Mouse (Mus musculus): ENCODE data around the gene Rad21l. TPM values are rescaled to one million over a fixed set of nuclear protein-coding genes. Genes with fewer than 3 reads are reported as not detected.

Rad21l gene
- polyA plus RNA-seq (2015; fragmentation: Nextera tagmentation; extraction: Ambion mirVana), result not detected in 2 replicates

DNA sequence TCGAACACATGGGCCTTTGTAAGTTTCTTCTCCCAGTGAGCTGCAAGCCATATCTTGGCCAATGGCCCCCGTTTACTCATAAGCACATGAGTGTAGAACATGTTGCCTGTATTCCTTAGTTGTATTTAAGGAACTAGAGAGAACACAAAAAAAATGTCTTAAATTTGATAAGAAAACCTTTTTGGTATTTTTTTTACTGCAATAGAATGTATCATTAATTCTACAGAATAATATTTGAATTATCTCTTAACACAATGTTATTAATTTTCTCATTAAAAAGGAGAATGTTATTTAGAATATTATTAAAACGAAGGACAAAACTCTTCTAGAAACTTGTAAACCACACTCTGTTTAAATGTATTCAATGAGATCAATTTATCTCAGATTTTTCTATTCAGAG lies at the start of gene Rad21l:
Gene Rad21l (minus strand): TSS at position 101 of the 400 bp plus-strand sequence.
- Histone ChIP-seq H3K36me3 (ENCODE audit: control insufficient read depth, insufficient read depth) (no peaks in the 10 kb centered on the region), H3K9ac (ENCODE audit: low read depth, low read length) (no peak within 1 kb of the TSS), H3K27me3 (ENCODE audit: control insufficient read depth, insufficient read depth, low read depth, low read length) (no peaks in the 10 kb centered on the region; the same call in 1 of the 2 replicates), H3K4me1 (ENCODE audit: control insufficient read depth, low read depth, low read length) (no peaks in the 10 kb centered on the region), H3K4me2 (ENCODE audit: low read depth, low read length) (no peak within 1 kb of the TSS), H3K27ac (ENCODE audit: low read length) (no peak within 1 kb of the TSS), H3K9me3 (replicated peaks; ENCODE audit: control insufficient read depth, low read length) (no peaks in the 10 kb centered on the region), H3K4me3 (ENCODE audit: low read depth, low read length) (no peak within 1 kb of the TSS)
- no peak for ATAC-seq (ENCODE audit: low read depth)
- 44% methylated on average over 3 of the region's 3 CpGs for WGBS (ENCODE audit: insufficient replicate concordance)

DNA sequence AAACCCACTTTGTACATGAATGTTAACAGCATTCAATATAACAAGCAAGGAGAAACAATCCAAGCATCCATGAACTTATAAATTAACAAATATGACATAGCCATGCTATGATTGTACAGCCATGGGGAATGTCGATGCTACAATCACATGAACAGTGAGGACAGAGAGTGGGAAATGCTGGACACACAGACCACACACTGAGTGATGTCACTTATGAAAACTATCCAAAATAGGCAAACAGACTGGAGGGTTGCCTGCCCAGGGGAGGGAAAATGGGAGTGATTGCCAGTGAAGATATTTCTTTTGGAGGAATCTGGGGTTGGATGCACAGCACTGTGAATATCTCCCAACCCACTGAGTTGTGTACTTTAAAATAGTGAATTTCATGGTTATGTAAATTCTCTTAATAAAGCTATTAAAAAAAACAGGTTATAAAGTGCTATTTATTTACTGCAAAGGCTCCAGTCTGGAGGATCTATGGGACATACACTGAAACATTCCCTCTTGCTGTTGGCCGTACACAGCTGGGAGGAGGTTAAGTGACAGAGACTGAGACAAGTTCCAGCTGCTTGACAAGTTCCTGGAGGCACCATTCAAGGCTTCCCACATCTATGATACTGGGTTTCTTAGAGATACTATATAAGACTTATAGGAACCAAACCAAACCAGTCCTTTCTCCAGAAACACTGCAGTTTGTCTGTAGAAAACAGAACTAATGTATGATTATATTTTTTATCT lies 48.2 kb upstream of the Rad21l start:
- no peak overlapping the region for H3K9ac ChIP-seq (ENCODE audit: low read depth, low read length)
- H3K4me2 ChIP-seq (ENCODE audit: low read depth, low read length), result no peak overlapping the region
- H3K4me3 ChIP-seq (ENCODE audit: low read depth, low read length), result no peak overlapping the region
- no peak for ATAC-seq (ENCODE audit: low read depth)
- WGBS (ENCODE audit: insufficient replicate concordance), result 89% methylated on average over 2 of the region's 2 CpGs
- no peaks in the 10 kb centered on the region for H3K27me3 ChIP-seq (ENCODE audit: control insufficient read depth, insufficient read depth, low read depth, low read length)
- H3K36me3 ChIP-seq (ENCODE audit: control insufficient read depth, insufficient read depth), result peaks cover 37% of the 10 kb centered on the region
- no peak overlapping the region for H3K27ac ChIP-seq (ENCODE audit: low read length)
- H3K4me1 ChIP-seq (ENCODE audit: control insufficient read depth, low read depth, low read length), result no peaks in the 10 kb centered on the region
- H3K9me3 ChIP-seq (replicated peaks; ENCODE audit: control insufficient read depth, low read length), result no peaks in the 10 kb centered on the region

DNA sequence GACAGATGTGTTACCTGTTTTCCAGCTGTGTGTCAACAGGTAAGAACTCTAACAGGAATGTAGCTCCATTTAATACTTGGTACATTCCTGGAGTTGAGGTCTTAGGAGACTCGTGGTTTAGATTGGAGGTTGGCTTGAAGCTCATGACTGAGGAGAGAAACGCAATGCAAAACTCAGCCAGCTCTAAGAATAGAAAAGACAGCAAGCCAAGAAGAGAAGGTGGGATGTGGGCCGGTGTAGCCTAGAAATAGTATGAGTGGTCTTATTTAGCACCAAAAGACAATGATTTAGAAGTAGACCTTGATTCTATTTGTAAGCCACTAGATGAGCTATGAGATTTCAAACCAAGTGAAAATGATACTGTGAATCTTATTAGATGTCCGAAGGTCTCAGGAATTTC lies 47.2 kb upstream of the Rad21l start:
- Histone ChIP-seq H3K27me3 (ENCODE audit: control insufficient read depth, insufficient read depth, low read depth, low read length) (no peaks in the 10 kb centered on the region), H3K9ac (ENCODE audit: low read depth, low read length) (no peak overlapping the region), H3K36me3 (ENCODE audit: control insufficient read depth, insufficient read depth) (peaks cover 34% of the 10 kb centered on the region), H3K4me3 (ENCODE audit: low read depth, low read length) (no peak overlapping the region), H3K4me1 (ENCODE audit: control insufficient read depth, low read depth, low read length) (no peaks in the 10 kb centered on the region), H3K9me3 (replicated peaks; ENCODE audit: control insufficient read depth, low read length) (no peaks in the 10 kb centered on the region), H3K4me2 (ENCODE audit: low read depth, low read length) (no peak overlapping the region), H3K27ac (ENCODE audit: low read length) (no peak overlapping the region)
- no peak for ATAC-seq (ENCODE audit: low read depth)
- 87% methylated on average over 4 of the region's 4 CpGs for WGBS (ENCODE audit: insufficient replicate concordance)

DNA sequence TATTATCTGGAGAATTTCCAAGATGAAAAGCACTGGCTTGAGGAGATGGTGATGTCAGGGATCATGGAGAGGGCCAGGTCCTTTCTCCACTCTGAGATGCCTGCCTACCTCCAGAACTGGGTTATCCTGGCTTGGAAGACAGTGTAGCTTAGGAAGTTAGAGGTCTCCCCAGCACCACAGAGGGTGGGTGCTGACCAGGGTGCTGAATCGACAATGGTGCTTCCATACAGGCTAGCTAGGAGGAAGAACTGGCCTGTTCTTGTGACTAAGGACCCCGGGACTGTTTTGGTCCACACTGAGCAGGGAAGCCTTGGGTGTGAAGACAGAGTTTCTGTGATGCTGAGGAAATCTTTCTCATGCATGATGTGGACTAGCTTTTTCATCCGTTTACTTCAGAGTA lies 44.3 kb upstream of the Rad21l start:
- no peak overlapping the region for H3K9ac ChIP-seq (ENCODE audit: low read depth, low read length)
- no peaks in the 10 kb centered on the region for H3K27me3 ChIP-seq (ENCODE audit: control insufficient read depth, insufficient read depth, low read depth, low read length)
- no peak overlapping the region for H3K4me2 ChIP-seq (ENCODE audit: low read depth, low read length)
- H3K9me3 ChIP-seq (replicated peaks; ENCODE audit: control insufficient read depth, low read length), result no peaks in the 10 kb centered on the region
- ATAC-seq (ENCODE audit: low read depth), result no peak
- H3K27ac ChIP-seq (ENCODE audit: low read length), result no peak overlapping the region
- WGBS (ENCODE audit: insufficient replicate concordance), result 28% methylated on average over 3 of the region's 3 CpGs
- H3K36me3 ChIP-seq (ENCODE audit: control insufficient read depth, insufficient read depth), result peaks cover 10% of the 10 kb centered on the region; the same call in 1 of the 2 replicates
- no peaks in the 10 kb centered on the region for H3K4me1 ChIP-seq (ENCODE audit: control insufficient read depth, low read depth, low read length)
- no peak overlapping the region for H3K4me3 ChIP-seq (ENCODE audit: low read depth, low read length)

DNA sequence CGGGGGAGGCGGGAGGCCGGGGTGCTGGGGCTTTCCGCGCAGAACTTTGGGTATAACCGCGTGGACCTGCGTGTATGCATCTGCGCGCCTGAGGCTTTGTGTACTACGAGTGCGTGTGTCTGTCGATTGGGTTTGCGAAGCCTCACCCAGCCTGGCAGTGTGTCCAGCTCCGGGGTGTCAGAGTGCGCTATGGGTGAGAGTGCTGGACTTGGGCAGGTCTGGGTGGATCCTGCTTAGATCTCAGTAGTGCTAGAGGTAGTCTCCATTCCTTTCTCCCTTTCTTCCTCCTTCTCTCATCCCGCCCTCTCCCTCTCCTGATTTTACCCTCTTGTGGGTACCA lies 34.5 kb upstream of the Rad21l start:
- Histone ChIP-seq H3K27ac (ENCODE audit: low read length) (no peak overlapping the region), H3K36me3 (ENCODE audit: control insufficient read depth, insufficient read depth) (no peaks in the 10 kb centered on the region), H3K27me3 (ENCODE audit: control insufficient read depth, insufficient read depth, low read depth, low read length) (peaks cover 47% of the 10 kb centered on the region), H3K9ac (ENCODE audit: low read depth, low read length) (no peak overlapping the region), H3K4me3 (ENCODE audit: low read depth, low read length) (peak overlapping the region; percentile 48), H3K4me1 (ENCODE audit: control insufficient read depth, low read depth, low read length) (no peaks in the 10 kb centered on the region; the same call in 1 of the 2 replicates), H3K4me2 (ENCODE audit: low read depth, low read length) (peak overlapping the region; percentile 72), H3K9me3 (replicated peaks; ENCODE audit: control insufficient read depth, low read length) (no peaks in the 10 kb centered on the region)
- peak; percentile 32 for ATAC-seq (ENCODE audit: low read depth)
- WGBS (ENCODE audit: insufficient replicate concordance), result 2% methylated on average over 16 of the region's 17 CpGs

DNA sequence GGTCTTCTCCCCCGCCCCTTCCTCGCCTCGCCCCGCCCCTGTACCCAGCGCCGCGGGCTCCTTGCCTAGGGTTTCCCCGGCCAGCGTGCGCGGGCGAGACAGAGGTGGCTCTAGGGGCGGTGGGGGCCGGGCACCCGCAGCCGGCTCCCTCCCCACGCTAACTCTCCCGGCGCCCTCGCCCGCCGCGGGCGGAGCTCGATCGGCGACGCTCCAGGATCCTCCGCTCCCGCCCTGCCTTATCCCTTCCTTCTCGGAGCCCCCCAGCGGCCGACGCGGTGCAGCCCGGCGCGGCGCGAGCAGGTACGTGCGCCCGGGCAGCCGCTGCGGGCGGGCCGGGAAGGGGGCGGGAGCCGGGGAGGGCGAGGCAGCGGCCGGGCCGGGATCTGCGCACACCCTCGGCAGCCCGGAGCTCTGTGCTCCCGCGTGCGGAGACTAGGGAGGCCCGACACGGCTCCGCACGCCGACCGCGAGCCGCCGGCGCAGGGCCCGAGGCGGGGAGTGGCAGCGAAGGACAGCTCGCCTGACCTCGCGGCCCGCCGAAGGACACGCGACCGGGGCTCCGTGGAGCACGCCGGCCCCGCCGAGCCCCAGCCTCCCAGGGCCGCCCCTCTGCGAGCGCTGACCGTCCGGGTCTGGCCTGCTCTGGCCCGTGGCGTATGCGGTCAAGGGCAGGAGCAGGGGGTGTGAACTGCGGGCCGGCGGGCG lies 34.0 kb upstream of the Rad21l start:
- Histone ChIP-seq H3K9ac (ENCODE audit: low read depth, low read length) (no peak overlapping the region), H3K4me2 (ENCODE audit: low read depth, low read length) (peak overlapping the region; percentile 72), H3K4me3 (ENCODE audit: low read depth, low read length) (peak overlapping the region; percentile 48), H3K4me1 (ENCODE audit: control insufficient read depth, low read depth, low read length) (no peaks in the 10 kb centered on the region; the same call in 1 of the 2 replicates), H3K36me3 (ENCODE audit: control insufficient read depth, insufficient read depth) (no peaks in the 10 kb centered on the region), H3K9me3 (replicated peaks; ENCODE audit: control insufficient read depth, low read length) (no peaks in the 10 kb centered on the region), H3K27ac (ENCODE audit: low read length) (no peak overlapping the region), H3K27me3 (ENCODE audit: control insufficient read depth, insufficient read depth, low read depth, low read length) (peaks cover 47% of the 10 kb centered on the region)
- peak; percentile 49 for ATAC-seq (ENCODE audit: low read depth)
- under 1% methylated on average over 71 of the region's 97 CpGs for WGBS (ENCODE audit: insufficient replicate concordance)

DNA sequence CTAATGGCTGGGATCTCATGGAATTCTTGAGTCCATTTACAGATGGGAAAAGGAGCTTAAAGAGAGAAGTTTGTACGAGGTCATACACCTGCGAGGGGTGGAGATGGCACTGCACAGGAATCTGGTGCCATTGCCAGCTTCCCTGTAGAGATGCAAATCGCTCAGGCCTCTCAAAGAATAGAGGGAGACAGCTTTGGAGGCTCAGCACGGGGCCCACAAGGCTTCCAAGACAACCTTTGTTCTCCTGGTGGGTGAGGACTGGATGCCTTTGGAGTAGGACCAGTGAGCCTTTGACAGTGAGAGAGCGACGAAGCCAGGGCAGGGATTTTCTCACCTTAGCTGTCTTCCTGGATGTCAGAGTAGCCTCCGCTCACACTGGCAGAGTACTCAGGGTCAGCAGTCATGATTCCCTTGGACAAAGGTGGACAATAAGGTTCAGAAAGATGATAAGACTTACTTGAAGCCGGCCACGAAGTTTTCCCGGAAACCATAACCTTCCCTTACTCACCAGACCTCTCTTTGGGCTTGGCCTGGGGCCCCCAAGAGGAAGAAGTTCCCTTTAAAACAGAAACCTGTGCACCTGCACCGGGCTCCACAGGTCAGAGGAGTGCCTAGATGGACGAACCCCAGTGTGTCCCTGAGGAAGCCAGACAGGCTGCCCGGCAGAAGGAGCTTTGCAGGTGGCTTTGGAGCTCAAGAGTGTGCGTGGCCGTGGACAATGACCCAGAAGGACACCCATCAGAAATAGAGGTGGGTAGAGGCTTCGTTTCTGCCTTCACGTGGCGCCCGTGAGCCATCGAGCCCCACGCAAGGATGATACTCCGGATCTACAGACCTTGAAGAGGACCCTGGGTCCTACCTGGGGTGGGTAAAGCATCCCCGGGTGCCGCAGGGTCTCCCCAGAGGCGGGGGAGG lies 33.2 kb upstream of the Rad21l start, which contains the start of gene Tmem74b:
Gene Tmem74b (plus strand): TSS at position 778 of the 915 bp plus-strand sequence.
- Histone ChIP-seq H3K27me3 (ENCODE audit: control insufficient read depth, insufficient read depth, low read depth, low read length) (peaks cover 47% of the 10 kb centered on the region), H3K9ac (ENCODE audit: low read depth, low read length) (no peak within 1 kb of the TSS), H3K4me3 (ENCODE audit: low read depth, low read length) (peak within 1 kb of the TSS; percentile 48), H3K9me3 (replicated peaks; ENCODE audit: control insufficient read depth, low read length) (no peaks in the 10 kb centered on the region), H3K4me2 (ENCODE audit: low read depth, low read length) (peak within 1 kb of the TSS; percentile 72), H3K4me1 (ENCODE audit: control insufficient read depth, low read depth, low read length) (no peaks in the 10 kb centered on the region; the same call in 1 of the 2 replicates), H3K36me3 (ENCODE audit: control insufficient read depth, insufficient read depth) (no peaks in the 10 kb centered on the region), H3K27ac (ENCODE audit: low read length) (no peak within 1 kb of the TSS)
- no peak for ATAC-seq (ENCODE audit: low read depth)
- 5% methylated on average over 25 of the region's 25 CpGs for WGBS (ENCODE audit: insufficient replicate concordance)

DNA sequence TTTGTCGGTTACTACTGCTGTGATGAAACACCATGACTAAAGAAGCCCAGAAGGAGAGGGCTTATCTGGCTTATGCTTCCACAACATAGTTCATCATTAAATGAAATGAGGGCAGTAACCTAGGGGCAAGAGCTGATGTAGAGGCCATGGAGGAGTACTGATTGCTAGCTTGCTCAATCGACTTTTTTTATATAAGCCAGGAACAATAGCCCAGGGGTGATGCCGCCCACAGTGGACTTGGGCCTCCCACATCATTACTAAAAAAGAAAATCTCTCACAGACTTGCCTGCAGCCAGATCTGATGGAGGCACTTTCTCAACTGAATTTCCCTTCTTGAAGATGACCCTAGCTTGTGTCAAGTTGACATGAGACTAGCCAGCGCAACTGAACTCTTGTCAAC lies 14.6 kb upstream of the Rad21l start:
- WGBS (ENCODE audit: insufficient replicate concordance), result 64% methylated on average over 4 of the region's 4 CpGs
- Histone ChIP-seq H3K4me3 (ENCODE audit: low read depth, low read length) (no peak overlapping the region), H3K27me3 (ENCODE audit: control insufficient read depth, insufficient read depth, low read depth, low read length) (no peaks in the 10 kb centered on the region), H3K36me3 (ENCODE audit: control insufficient read depth, insufficient read depth) (no peaks in the 10 kb centered on the region), H3K9me3 (replicated peaks; ENCODE audit: control insufficient read depth, low read length) (no peaks in the 10 kb centered on the region), H3K4me2 (ENCODE audit: low read depth, low read length) (no peak overlapping the region), H3K9ac (ENCODE audit: low read depth, low read length) (no peak overlapping the region), H3K27ac (ENCODE audit: low read length) (no peak overlapping the region), H3K4me1 (ENCODE audit: control insufficient read depth, low read depth, low read length) (no peaks in the 10 kb centered on the region)
- no peak for ATAC-seq (ENCODE audit: low read depth)

All from liver, embryonic 16.5 days (tissue).